ENCODE assay signal across 9 mouse cellular contexts in the genomic region with DNA sequence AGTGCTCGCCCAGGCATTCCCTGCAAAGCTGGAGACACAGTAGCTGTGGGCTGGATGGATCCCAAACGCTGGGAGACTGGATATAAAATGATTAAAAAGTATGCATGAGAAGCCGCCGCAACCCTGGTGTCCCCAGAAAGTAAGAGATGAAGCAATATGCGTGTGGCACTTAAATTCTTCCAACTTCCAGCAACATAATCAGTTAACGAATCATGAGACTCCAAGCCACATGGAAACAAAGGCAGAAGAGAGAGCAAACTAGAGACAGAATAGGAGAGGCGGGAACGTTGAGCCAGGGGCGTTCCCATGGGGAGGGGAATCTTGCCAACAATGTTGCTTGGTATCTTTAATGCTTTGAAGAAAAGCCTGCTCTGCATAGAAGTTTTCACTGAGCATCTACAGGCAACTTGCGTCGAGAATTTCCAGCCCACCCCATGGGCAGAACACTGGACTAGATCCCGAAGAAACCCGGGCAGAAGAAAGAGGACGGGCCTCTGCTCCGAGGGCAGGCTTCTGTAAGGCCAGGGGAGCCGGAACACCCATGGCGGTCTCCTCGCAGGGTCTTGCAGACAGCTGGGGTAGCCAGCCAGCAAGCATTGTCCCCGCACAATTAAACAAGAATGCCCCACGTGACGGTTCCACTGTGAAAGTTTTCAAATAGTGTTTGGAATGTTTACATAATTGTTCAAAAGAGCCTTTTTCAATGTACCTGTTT.
DNase-seq lines count a peak whose midpoint lies in the region; ATAC-seq lines count a peak whose summit lies in the region.
"Had no signal": no experiment of that assay in that cellular context is flagged by ENCODE, and none has a peak within 500 bp of the region (broad histone marks: within the 10 kb centered on the region; RNA-seq: fewer than 3 reads in every experiment).

No protein-coding gene starts in this region.

- H3K27me3 ChIP-seq in forebrain, embryonic 14.5 days (replicated peaks; ENCODE audit: control insufficient read depth, insufficient read depth, low read length) = peaks cover 39% of the 10 kb centered on the region
- H3K27me3 ChIP-seq in midbrain, embryonic 16.5 days (ENCODE audit: control insufficient read depth, insufficient read depth, low read depth, low read length) = no peaks in the 10 kb centered on the region

- peaks cover 17% of the 10 kb centered on the region; the same call in 1 of the 2 replicates for H3K4me1 ChIP-seq in forebrain, embryonic 14.5 days (ENCODE audit: control insufficient read depth, insufficient read depth, low read length)
- H3K4me1 ChIP-seq in midbrain, embryonic 16.5 days (ENCODE audit: control insufficient read depth, insufficient read depth, low read length) = peaks cover 19% of the 10 kb centered on the region

- peak overlapping the region; percentile 76 for H3K4me2 ChIP-seq in forebrain, embryonic 14.5 days (ENCODE audit: low read length)
- peak overlapping the region; percentile 75 for H3K4me2 ChIP-seq in midbrain, embryonic 16.5 days (ENCODE audit: low read length)

- peak; percentile 78 for ATAC-seq in forebrain, embryonic 14.5 days
- ATAC-seq in midbrain, embryonic 16.5 days = peak; percentile 79

- no peaks in the 10 kb centered on the region for H3K36me3 ChIP-seq in forebrain, embryonic 14.5 days (ENCODE audit: control insufficient read depth, insufficient read depth, low read length)
- no peaks in the 10 kb centered on the region for H3K36me3 ChIP-seq in midbrain, embryonic 16.5 days (ENCODE audit: control insufficient read depth, insufficient read depth, low read length)

- under 1% methylated on average over 21 of the region's 21 CpGs for WGBS in forebrain, embryonic 14.5 days
- 2% methylated on average over 21 of the region's 21 CpGs for WGBS in midbrain, embryonic 16.5 days

- DNase-seq in frontal cortex, postnatal 36 days (ENCODE audit: low spot score in 2 of 2) = peak; percentile 14 to 23
- no peak for DNase-seq in frontal cortex, postnatal 25 days (ENCODE audit: low spot score in 2 of 2)
- DNase-seq in ES-CJ7 (ENCODE audit: low read depth, low spot score) = peak; percentile 5
- DNase-seq in forebrain, embryonic 14.5 days (ENCODE audit: low spot score) = peak; percentile 90
- peak; percentile 39 to 60 for DNase-seq in layer of hippocampus, postnatal 10 days (ENCODE audit: low spot score in 2 of 2)
- DNase-seq in adrenal gland, adult 8-10 months = no peak
- no peak for DNase-seq in thymus, postnatal 25 days

- H3K4me3 ChIP-seq in forebrain, embryonic 14.5 days (ENCODE audit: low read depth, low read length) = peak overlapping the region; percentile 31
- peak overlapping the region; percentile 33 for H3K4me3 ChIP-seq in midbrain, embryonic 16.5 days (ENCODE audit: low read depth, low read length)
- H3K4me3 ChIP-seq: erythroblast, embryonic 14.5 days had no signal

- H3K9ac ChIP-seq in forebrain, embryonic 14.5 days (ENCODE audit: low read length) = peak overlapping the region; percentile 56
- H3K9ac ChIP-seq in midbrain, embryonic 16.5 days (ENCODE audit: low read depth, low read length) = peak overlapping the region; percentile 51

- peak overlapping the region; percentile 91 for H3K27ac ChIP-seq in forebrain, embryonic 14.5 days (ENCODE audit: low read depth, low read length)
- H3K27ac ChIP-seq in midbrain, embryonic 16.5 days (ENCODE audit: low read length) = peak overlapping the region; percentile 79

- H3K9me3 ChIP-seq in forebrain, embryonic 14.5 days (replicated peaks; ENCODE audit: control insufficient read depth, low read length) = no peaks in the 10 kb centered on the region
- no peaks in the 10 kb centered on the region for H3K9me3 ChIP-seq in midbrain, embryonic 16.5 days (replicated peaks; ENCODE audit: control insufficient read depth, low read length, poor library complexity, severe bottlenecking)

Comparison
In these comparisons a context has a peak if more than half of its experiments do, and no peak if none do; other contexts are left out.
1. DNase-seq: peak in frontal cortex, postnatal 36 days (2 of 2), ES-CJ7 (single experiment), forebrain, embryonic 14.5 days (single experiment) and layer of hippocampus, postnatal 10 days (2 of 2); none in frontal cortex, postnatal 25 days (0 of 2), adrenal gland, adult 8-10 months (single experiment) and thymus, postnatal 25 days (single experiment).